Mouse (Mus musculus): ENCODE results near the gene Serpina16.

Serpina16 gene

DNA sequence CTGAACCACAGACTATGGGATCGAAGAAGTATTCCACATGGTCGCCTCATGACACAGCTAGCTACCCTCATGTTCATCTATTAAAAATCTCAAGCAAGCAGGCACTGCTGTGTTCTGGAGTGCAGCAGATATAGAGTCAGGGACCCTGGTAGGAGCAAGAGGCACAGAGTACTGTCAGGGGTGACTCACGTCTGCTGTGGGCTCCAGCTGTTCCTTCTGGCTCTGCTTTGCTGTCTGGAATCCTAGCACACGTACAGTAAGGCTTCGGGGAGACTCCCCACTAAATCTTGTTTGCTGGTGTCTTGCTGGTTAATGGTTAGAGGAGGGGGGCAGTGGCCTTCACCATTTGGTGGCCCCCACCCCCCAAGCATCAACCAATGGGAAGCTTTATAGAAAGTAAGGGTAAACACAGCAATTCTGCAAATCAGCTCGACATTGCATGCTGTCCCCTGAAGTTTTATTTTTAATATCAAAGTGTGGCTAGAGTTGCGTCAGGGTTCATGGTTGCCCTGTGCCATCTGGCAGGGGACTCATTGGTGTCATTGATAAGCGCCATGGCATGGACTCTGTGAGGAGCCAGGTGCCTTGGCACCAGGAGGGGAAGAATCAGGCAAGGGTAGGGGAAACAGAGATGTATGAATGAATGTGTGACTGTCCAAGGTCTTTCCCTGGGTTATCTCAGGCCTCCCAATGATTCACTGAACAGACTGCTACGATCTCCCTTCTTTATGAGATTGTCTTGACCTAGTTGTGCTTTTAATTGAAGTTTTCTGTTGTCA is 18.9 kb downstream of the Serpina16 start, which contains the start of gene Serpina6:
Gene Serpina6 (minus strand): TSS at position 365 of the 779 bp plus-strand sequence.
- DNase-seq (ENCODE audit: low read depth, low spot score) = no peak

DNA sequence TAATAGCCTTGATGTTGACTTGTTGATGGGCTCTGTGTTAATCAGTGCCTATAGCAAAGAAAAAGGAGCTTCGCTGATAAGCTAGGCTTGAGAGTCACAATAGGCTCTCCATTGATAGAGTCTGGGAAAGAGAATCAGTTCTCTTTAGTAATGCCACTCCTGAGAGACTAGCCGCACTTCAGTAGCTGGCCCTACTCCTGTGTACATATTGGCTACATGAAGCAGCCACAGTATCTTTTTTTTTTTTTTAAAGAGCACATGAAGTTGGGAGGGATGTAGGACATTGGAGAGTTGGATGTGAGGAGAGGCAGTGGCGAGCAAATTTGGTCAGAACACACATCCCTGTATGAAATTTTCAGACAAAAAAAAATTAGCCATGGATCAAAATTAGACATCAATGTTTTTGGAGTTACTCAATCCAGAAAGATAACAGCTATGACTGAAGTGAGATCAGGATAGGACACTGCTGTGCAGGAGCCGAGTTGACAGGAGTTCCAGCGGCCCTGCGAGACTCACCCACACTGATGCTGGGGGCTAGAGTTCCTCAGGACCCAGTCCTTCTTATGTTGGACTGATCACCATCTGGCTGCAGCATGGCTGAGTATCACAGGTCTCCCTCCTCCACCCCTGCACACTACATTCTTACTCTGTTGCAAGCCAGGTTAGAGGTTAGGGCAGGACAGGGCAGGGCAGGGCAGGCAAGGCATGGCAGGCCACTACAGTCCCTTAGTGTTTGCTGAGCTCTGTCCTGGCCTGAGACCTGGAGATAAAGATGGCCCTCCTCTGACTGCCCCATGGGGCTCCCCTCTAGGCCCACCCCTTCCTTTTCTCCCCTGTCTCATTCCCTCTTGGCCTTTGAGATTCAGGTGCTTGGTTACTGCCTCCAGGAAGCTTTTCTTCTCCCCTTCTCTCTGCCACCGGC is 20.6 kb downstream of the Serpina16 start:
- no peak for DNase-seq (ENCODE audit: low read depth, low spot score)

DNA sequence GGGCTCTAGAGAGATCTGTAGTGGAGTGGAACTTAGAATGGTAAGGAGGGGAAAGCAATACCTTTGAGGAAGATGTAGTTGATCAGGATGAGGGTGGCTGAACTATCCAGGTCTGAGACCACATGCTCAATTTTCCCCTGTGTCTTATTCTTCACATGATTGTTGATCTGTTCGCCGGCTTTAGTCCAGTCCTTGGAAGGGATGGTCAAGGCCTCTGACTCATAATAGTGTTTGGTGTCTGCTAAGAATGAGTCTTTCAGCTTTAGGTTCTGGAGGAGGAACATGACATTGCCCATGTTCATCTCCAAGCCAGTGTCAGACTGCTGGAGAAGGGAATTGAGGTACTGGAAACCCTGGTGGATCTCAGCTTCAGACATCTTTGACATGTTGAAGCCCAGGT is 22.1 kb downstream of the Serpina16 start:
- no peak for DNase-seq (ENCODE audit: low read depth, low spot score)

DNA sequence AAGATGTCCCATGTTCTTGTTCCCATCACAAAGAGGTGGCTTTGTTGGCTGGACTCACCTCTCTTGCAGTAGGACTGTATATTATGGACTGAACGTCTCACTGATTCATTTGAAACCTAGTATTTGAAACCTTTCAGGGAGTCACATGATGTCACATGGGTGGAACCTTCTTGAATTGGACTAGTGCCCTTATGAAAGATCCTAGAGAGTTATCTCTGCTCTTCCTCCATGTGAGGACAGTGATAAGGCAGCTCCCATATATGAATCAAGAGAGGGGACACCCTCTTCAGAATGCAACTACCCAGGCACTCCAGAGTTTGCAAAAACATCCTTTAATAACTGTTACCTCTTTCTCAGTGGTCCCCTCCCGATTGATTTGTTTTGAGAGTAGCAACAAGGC is 29.6 kb downstream of the Serpina16 start:
- no peak for DNase-seq (ENCODE audit: low read depth, low spot score)

DNA sequence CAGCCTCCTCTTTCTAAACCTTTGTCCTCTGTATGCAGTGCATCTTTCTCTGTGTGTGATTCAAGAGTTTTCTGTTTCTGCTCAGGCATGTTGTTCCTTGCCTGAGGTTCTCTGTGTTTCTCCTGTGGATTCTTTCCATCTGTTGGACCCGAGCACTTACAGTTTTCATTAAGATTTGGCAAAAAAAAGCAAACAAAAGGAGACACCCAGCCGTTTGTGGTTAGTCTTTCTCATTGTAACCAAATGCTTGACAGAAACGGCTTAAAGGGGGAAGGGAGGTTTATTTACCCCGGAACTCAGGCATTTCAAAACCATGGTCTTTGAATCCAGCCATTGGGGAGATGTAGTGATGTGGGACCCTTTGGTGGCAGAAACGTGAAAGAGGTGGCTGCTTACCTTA is 31.3 kb downstream of the Serpina16 start:
- DNase-seq (ENCODE audit: low read depth, low spot score) = no peak

DNA sequence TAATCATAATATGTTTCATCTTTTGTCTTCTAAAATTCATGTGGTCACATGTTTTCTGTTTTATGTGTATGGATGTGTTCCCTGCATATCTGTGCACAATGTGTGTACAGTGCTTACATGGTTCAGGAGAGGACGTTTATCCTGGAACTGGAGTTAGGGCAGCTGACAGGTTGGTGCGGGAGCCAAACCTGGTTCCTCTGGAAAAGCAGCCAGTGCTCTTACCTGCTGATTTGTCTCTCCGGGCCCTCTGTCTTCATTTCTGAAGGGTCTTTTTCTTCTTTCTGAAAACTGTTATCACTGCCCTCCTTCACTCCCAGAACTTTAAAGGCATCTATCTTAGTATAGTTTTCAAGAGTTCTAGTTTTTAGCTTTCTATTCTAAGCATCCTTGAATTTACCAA is 32.1 kb downstream of the Serpina16 start:
- no peak for DNase-seq (ENCODE audit: low read depth, low spot score)

DNA sequence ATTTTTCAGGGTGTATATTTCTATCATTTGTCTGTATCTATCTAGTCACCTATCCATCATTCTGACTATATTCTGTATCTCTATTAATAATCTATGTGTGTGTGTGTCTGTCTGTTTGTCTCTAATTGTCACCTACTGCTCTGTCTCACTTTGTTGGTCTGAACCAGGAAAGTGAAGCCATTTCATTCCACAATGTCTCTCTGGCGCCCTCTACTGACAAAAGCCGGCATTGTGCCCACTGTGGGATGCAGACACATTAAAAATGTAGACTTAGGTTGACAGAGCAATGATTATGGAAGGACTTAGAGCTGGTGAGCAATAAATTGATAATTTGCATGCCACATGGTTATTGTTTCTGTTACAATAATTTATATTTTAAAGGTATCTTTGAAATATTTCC is 32.6 kb downstream of the Serpina16 start:
- peak; percentile 55 for DNase-seq (ENCODE audit: low read depth, low spot score)

DNA sequence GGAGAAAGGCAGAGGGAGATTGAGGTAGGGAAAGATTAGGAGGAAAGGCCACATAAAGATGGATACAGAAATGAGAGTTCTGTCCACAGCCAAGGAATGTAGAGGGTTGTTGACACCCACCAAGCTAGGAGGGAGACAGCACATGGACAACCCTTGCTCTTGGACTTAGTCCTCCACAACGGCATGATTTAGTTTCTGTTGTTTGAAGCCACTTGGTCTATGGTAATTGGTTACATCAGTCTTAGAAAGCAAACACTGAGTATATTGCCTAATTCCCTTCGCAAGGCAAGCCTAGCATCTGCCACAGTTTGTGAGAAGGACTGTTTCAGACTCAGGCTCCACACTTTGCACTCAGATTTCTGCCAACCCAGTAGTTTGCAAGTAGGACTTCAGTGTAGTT is 40.1 kb downstream of the Serpina16 start:
- no peak for DNase-seq (ENCODE audit: low read depth, low spot score)

DNA sequence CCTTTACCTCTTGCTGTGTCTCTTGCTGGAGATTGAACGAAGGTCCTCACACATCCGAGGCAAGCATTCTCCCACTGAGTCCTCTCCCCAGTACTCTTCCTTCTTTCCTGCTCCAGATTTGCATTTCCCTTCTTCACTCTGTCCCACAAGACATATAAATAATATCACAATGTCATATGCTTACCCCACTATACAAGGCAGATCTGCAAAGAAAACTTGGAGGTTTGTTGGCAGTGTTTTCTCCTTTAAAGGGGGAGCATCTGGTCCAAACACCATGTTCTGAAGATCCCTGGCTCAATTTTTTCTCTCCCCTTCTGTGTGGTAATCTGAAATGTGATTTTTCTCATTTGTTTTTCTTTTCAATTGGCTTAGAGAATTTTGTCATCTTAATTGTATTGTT is 41.5 kb downstream of the Serpina16 start:
- DNase-seq (ENCODE audit: low read depth, low spot score) = no peak

DNA sequence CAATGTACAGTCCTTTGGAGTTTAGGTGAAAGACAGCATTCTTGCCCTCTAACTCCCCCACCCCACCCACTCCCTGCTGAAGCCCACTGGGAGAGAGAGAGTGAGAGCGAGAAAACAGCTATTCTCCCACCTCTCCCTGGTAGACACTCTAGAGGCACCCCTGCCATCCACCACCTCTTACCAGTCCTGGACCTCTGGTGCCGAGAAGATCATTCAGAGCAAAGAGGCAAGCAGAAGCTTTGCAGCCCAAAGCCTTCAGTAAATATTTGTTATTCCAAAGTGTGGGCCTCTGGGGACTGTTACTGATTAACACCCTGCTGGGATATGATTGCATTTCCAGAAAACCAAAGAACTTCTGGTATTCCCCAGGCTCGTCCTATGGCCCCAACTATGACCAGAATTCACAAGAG is 44.7 kb downstream of the Serpina16 start, which contains the start of gene Serpina10:
Gene Serpina10 (minus strand): TSS at position 242 of the 410 bp plus-strand sequence.
- no peak for DNase-seq (ENCODE audit: low read depth, low spot score)

All from CD4-positive, CD25-positive, alpha-beta regulatory T cell, adult 2 months (primary cell).